Mouse (Mus musculus) forebrain, embryonic 16.5 days (tissue): Measurements from ENCODE around the gene Hoxb13. TPM values are rescaled to one million over a fixed set of nuclear protein-coding genes. Genes with fewer than 3 reads are reported as not detected.

ENCODE experiments used
- ATAC-seq: fragments of 200-750 bp; cut with Nextera tagmentation; 2 replicates; pipeline ENCODE4 v1.8.0; 2017; ENCODE audit warnings: mild to moderate bottlenecking, moderate library complexity
- H3K27ac ChIP-seq: fragments of 300-500 bp; sonication (generic); 2 replicates; pipeline ENCODE4 v1.5.1; 2014; ENCODE audit warnings: low read length, control low read depth
- H3K27me3 ChIP-seq: fragments of 300-500 bp; sonication (generic); replicated peaks from 2 replicates; pipeline ENCODE4 v1.6.1; 2014; ENCODE audit warnings: low read length; ENCODE audit not compliant: control insufficient read depth, insufficient read depth
- H3K36me3 ChIP-seq: fragments of 300-500 bp; sonication (generic); 2 replicates; pipeline ENCODE4 v1.6.1; 2014; ENCODE audit not compliant: control insufficient read depth, insufficient read depth
- H3K4me1 ChIP-seq: fragments of 300-500 bp; sonication (generic); replicated peaks from 2 replicates; pipeline ENCODE4 v1.6.1; 2014; ENCODE audit warnings: low read length; ENCODE audit not compliant: control insufficient read depth, insufficient read depth
- H3K4me2 ChIP-seq: fragments of 300-500 bp; sonication (generic); 2 replicates; pipeline ENCODE4 v1.6.1; 2014; ENCODE audit warnings: mild to moderate bottlenecking, low read length, control low read depth
- H3K4me3 ChIP-seq: fragments of 300-500 bp; sonication (generic); replicated peaks from 2 replicates; pipeline ENCODE4 v1.5.1; 2014; ENCODE audit warnings: mild to moderate bottlenecking, low read length, control low read depth
- H3K9ac ChIP-seq: fragments of 300-500 bp; sonication (generic); replicated peaks from 2 replicates; pipeline ENCODE4 v1.6.1; 2014; ENCODE audit warnings: low read depth, low read length, control low read depth
- H3K9me3 ChIP-seq: fragments of 300-500 bp; sonication (generic); 2 replicates; pipeline ENCODE4 v1.6.1; 2016; ENCODE audit warnings: low read length; ENCODE audit not compliant: control insufficient read depth
- WGBS: fragments of 180-500 bp; shearing (Covaris S2); extraction: QIAGEN DNeasy Blood & Tissue Kit; methylation state at CpG from one replicate; pipeline ENCODE4 v1.1.7; 2014; 5-methylcytosine and 5-hydroxymethylcytosine counted together
- polyA plus RNA-seq: library from polyadenylated mRNA; unstranded; fragments of >200 nt; fragmentation: Nextera tagmentation; extraction: Ambion mirVana; gene quantifications from 2 replicates; pipeline ENCODE4 v1.2.1, GENCODE M21; 2015

Hoxb13 gene
- polyA plus RNA-seq, 1 experiment from 2014 or later = 0.13 TPM

DNA sequence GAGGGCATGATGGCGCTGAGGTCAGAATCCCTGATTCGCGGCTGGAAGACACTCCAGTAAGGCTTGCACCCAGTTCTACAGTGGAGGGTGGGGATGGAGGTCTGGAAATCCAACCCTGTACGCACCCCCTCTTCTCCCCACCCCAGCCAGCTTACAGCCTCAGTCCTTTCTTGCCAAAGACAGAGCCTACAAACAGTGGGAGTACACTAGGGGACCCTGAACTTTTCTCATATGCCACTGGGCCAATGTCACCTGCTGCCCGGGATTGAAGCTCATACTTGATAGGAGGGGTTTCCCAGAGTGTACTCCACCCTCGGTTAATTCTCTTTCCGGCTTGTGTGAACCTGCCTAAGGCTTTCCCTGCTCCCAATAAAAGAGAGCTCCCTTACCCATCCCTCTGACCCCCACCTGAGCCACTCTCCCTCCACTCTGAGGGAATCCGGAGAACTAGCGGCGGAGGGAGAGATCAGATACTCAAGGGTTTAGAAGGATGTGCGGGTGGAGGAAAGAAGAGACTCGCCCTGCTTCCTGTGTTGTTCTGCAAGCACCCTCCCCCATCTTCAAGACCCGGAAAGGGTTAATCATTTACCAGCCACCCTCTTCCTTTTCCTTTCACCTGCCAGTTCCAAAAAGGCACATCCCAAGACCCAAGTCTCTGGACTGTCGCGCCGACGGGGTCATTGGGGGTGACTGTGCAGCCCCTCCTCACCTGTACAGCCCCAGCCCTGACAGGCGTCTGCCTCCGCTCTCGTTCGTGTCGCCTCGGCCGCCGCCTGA is 21.4 kb upstream of the Hoxb13 start:
- no peak overlapping the region for H3K4me2 ChIP-seq
- no peaks in the 10 kb centered on the region for H3K9me3 ChIP-seq
- no peak for ATAC-seq
- no peak overlapping the region for H3K4me3 ChIP-seq
- H3K27me3 ChIP-seq = peaks cover 93% of the 10 kb centered on the region
- H3K9ac ChIP-seq = no peak overlapping the region
- H3K27ac ChIP-seq = no peak overlapping the region
- WGBS = under 1% methylated on average over 25 of the region's 25 CpGs
- H3K4me1 ChIP-seq = no peaks in the 10 kb centered on the region
- no peaks in the 10 kb centered on the region for H3K36me3 ChIP-seq

DNA sequence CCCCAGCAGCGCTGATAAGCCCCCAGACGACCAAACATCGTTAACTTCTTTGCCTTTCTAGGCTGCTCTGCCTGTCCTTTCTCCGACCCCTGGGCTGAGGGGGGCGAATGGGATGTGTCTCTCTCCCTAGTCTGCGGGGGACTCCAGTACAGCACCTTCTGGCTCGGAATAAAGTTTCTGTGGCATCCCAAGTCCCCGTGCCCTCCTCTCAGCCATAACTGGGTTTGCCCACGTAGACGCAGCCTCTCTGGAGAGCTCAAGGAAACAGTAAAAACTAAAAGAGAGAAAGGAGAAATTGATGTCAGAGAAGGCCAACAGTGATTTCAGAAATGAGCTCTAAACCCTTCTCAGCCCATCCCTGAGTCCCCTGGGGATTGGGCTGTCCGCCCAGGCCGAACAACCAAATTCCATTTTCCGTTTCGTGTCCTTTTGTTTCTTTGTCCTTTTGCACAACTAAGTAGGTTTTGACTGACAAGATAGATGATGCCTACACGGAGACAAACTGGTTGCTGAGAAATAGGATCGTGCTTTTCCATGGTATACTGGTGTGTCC is 20.8 kb upstream of the Hoxb13 start:
- H3K4me1 ChIP-seq = no peaks in the 10 kb centered on the region
- no peaks in the 10 kb centered on the region for H3K9me3 ChIP-seq
- peaks cover 94% of the 10 kb centered on the region for H3K27me3 ChIP-seq
- H3K36me3 ChIP-seq = no peaks in the 10 kb centered on the region
- H3K4me2 ChIP-seq = no peak overlapping the region
- no peak overlapping the region for H3K4me3 ChIP-seq
- H3K27ac ChIP-seq = no peak overlapping the region
- no peak overlapping the region for H3K9ac ChIP-seq
- ATAC-seq = no peak
- 2% methylated on average over 16 of the region's 16 CpGs for WGBS

DNA sequence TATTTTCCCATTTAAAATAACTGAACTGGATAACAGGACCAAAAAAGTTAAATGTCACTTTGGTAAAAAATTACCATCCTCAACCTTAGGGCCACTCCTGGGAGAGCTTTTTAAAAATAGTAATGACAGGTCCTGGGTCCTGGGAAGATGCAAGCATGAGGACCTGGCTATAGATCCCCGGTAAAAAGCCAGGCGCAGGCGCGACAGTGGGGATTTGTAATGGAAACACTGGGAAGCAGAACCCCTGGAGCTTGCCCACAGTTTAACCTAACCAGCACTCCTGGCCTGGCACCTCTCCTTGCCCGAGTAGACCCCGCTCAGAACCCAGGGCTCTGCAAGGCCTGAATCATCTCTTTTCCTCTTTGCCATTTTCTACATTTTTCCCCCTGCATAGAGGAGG is 19.2 kb upstream of the Hoxb13 start:
- Histone ChIP-seq H3K9me3 (no peaks in the 10 kb centered on the region), H3K27me3 (peaks cover 92% of the 10 kb centered on the region), H3K27ac (no peak overlapping the region), H3K4me3 (no peak overlapping the region), H3K36me3 (no peaks in the 10 kb centered on the region), H3K4me2 (no peak overlapping the region), H3K4me1 (no peaks in the 10 kb centered on the region), H3K9ac (no peak overlapping the region)
- 0% methylated on average over 6 of the region's 6 CpGs for whole genome bisulfite sequencing
- ATAC-seq = no peak

DNA sequence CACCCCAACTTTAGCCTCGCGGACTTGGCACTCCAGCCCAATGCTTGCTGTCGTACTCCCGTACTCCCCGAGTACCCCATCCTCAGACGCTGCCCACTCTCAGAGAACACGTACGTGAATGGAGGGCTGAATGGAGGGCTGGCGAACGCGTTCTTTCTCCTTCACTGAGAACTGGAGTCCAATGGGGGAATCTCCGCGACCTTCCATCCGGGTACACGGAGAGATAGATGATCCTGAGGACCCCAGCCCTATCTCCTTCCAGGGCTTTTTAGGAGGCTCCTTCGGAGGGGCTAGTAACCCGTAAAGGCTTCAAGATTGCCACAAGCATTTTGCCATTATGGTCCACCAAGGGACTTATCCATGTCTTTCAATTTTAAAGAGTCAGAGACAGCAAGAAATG is 18.6 kb upstream of the Hoxb13 start:
- under 1% methylated on average over 17 of the region's 17 CpGs for WGBS

DNA sequence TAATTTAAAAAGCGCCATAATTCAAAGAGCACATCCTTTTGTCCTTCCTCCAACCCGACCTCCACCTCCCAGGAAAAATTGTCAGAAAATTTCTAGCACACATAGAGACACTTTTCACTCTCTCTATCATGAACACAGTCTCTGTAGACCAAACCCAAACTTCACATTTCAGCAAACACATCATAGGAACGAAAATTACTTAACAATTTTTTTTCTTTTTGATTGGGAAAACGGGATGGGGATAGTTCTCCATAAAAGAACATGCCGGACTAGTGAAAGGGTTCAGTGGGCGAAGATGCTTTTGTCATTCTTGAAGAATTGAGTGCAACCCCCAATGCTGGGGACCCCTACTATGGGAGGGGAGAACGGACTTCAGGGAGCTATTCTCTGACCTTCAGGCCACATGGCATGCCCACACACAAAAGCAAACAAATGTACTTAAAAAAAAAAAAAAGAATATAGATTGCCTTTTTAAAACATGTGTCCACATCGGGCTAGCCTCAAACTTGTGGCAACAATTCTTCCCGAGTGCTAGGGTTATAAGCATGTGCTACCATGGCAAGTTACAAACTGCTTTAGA is 18.1 kb upstream of the Hoxb13 start:
- H3K27ac ChIP-seq = no peak overlapping the region
- H3K9ac ChIP-seq = no peak overlapping the region
- H3K27me3 ChIP-seq = peaks cover 89% of the 10 kb centered on the region
- no peaks in the 10 kb centered on the region for H3K36me3 ChIP-seq
- no peaks in the 10 kb centered on the region for H3K9me3 ChIP-seq
- no peak overlapping the region for H3K4me3 ChIP-seq
- no peak overlapping the region for H3K4me2 ChIP-seq
- ATAC-seq = no peak
- 2% methylated on average over 9 of the region's 9 CpGs for WGBS
- no peaks in the 10 kb centered on the region for H3K4me1 ChIP-seq

More for the DNA sequence above, 18.6 kb upstream of the Hoxb13 start:
- Histone ChIP-seq H3K4me3 (no peak overlapping the region), H3K36me3 (no peaks in the 10 kb centered on the region), H3K27ac (no peak overlapping the region), H3K4me2 (no peak overlapping the region), H3K27me3 (peaks cover 89% of the 10 kb centered on the region), H3K4me1 (no peaks in the 10 kb centered on the region), H3K9ac (no peak overlapping the region), H3K9me3 (no peaks in the 10 kb centered on the region)
- ATAC-seq = no peak

DNA sequence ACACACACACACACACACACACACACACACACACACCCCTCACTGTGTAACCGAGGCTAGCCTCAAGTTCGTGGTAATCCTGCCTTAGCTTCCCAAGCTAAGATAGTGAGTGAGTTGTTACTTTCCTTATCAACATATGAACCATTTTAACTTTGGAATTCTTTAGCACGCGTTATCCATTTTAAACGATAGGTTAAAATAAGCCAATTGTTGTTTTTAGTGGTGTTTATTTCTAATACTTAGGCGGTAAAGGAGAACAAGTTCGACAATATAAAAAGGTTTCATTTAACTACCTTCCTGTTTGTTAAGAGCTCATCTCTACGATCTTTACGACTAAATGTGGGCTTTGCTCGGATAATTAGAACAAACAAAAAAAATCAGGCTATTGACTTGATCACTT is 17.3 kb upstream of the Hoxb13 start:
- Histone ChIP-seq H3K9me3 (no peaks in the 10 kb centered on the region), H3K36me3 (no peaks in the 10 kb centered on the region), H3K4me3 (no peak overlapping the region), H3K4me1 (no peaks in the 10 kb centered on the region), H3K27me3 (peaks cover 89% of the 10 kb centered on the region), H3K9ac (no peak overlapping the region), H3K27ac (no peak overlapping the region), H3K4me2 (no peak overlapping the region)
- no peak for ATAC-seq
- 2% methylated on average over 10 of the region's 10 CpGs for WGBS

DNA sequence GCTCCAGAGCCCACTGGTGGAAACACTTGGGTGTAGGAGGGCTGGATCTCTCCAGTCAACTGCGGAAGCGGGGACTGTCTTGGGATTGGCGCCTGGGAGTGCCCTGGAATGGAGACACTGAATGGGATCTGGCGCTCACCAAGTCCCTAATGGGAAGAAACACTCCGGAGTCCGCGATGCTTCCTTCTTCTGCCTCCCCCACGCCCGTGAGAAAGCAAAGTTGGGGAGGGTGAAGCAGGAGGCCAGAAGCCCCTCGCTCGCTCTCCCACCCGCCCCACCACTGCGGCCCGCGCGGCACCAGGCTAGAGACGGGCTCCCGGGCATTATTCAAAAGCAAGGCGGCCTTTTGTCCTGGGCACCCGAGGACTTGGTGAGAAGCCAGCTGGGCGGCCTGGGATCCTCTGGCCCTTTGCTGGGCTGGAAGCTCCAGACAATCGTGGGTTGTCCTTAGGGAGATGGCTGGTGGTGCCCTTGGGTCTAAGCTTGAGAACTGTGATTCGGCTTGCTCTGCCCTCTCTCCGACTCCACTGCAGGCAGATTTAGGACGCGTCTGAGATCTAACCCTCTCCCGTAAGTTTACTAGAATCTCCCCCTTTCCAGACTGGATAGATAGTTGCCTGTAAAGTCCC is 16.5 kb upstream of the Hoxb13 start:
- ATAC-seq = no peak
- H3K4me2 ChIP-seq = no peak overlapping the region
- H3K27ac ChIP-seq = no peak overlapping the region
- H3K9ac ChIP-seq = no peak overlapping the region
- WGBS = under 1% methylated on average over 25 of the region's 27 CpGs
- H3K9me3 ChIP-seq = no peaks in the 10 kb centered on the region
- peaks cover 89% of the 10 kb centered on the region for H3K27me3 ChIP-seq
- H3K4me1 ChIP-seq = no peaks in the 10 kb centered on the region
- no peak overlapping the region for H3K4me3 ChIP-seq
- H3K36me3 ChIP-seq = no peaks in the 10 kb centered on the region

DNA sequence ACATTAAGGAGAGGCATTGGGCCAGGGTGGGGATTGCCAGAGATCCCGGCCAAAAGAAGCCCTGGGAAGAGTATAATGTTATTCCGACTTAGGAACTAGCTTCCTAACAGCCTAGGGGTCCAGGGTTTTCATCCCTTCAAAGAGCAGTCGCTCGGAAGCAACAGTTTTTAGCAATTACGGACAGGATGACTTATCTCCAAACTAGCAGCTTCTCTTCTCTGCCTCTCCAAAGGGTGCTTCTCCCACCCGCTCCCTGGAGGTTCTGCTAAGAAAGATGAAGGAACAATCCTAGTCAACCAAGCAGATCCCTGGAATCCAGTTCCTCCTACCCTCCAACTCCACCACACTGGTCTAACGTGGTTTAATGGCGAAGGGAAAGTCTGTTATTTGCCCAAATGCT is 15.8 kb upstream of the Hoxb13 start:
- Histone ChIP-seq H3K4me2 (no peak overlapping the region), H3K9me3 (no peaks in the 10 kb centered on the region), H3K4me1 (no peaks in the 10 kb centered on the region), H3K27ac (no peak overlapping the region), H3K9ac (no peak overlapping the region), H3K4me3 (no peak overlapping the region), H3K36me3 (no peaks in the 10 kb centered on the region), H3K27me3 (peaks cover 88% of the 10 kb centered on the region)
- WGBS = 2% methylated on average over 8 of the region's 8 CpGs
- ATAC-seq = no peak

DNA sequence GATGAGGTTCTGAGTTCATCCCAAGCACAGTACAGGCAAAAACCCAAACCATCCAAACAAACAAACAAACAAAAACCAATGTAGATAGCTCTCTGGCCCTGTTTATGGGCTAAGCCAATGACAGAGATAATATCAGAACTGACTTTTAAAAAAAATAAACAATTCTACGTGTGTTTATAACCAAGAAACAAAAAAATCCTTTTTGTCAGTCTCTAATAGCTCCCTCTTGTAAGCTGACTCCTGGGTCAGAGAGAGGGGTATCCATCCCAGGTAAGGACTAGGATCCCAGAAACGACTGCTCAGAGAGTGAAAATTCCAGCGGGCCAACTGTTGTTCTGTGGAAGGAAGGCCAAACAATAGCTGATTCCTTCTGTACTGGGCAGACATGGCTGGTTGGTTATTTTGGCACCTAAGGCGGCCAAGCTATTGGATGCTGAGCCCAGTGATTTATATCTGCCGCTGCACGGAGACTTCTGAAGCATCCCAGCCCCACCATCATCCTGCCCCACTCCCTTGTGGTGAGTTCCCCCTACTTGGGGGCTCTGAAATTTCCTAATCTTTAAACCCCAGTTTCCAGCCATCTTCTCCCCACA is 15.1 kb upstream of the Hoxb13 start:
- Histone ChIP-seq H3K27ac (no peak overlapping the region), H3K9me3 (no peaks in the 10 kb centered on the region), H3K4me3 (no peak overlapping the region), H3K4me1 (no peaks in the 10 kb centered on the region), H3K9ac (no peak overlapping the region), H3K4me2 (no peak overlapping the region), H3K27me3 (peaks cover 87% of the 10 kb centered on the region), H3K36me3 (no peaks in the 10 kb centered on the region)
- ATAC-seq = no peak
- WGBS = 1% methylated on average over 6 of the region's 6 CpGs
